ENCODE assay signal across 3 mouse cellular contexts in the genomic region with DNA sequence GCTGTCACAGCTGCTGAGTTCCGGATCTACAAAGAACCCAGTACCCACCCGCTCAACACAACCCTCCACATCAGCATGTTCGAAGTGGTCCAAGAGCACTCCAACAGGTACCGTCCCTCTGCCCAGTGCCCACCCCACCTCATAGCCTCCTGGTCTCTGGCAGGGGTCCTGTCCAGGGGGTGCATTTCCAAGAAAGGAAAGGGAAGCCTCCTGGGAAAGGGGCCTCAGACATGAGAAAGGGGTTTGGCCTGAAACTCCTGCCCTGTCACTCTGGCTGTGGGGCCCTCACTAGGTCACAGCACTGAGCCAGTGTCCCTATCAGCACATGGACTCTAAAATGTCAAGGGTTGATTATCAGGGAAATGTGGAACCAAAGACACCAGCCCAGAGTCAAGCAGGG. TPM values are rescaled to one million over a fixed set of nuclear protein-coding genes. Genes with fewer than 3 reads are reported as not detected.
"Had no signal": no experiment of that assay in that cellular context is flagged by ENCODE, and none has a peak within 500 bp of the region (broad histone marks: within the 10 kb centered on the region; RNA-seq: fewer than 3 reads in every experiment).

No protein-coding gene starts in this region.

RNA-seq across cellular contexts. Expression of gene Oxct2b, which starts 1.4 kb away (rescaled TPM):
- polyA plus RNA-seq: stomach, embryonic 14.5 days; stomach, embryonic 16.5 days; stomach, postnatal 0 days had no signal
